Mouse (Mus musculus) heart, postnatal 0 days (tissue): Measurements from ENCODE around the gene Lcn12. TPM values are rescaled to one million over a fixed set of nuclear protein-coding genes. Genes with fewer than 3 reads are reported as not detected.

Experiments
- ATAC-seq: fragments of 200-750 bp; cut with Nextera tagmentation; 2 replicates; pipeline ENCODE4 v1.8.0; 2017; ENCODE audit warnings: low read depth, moderate number of reproducible peaks, moderate library complexity; ENCODE audit not compliant: insufficient read depth
- DNase-seq: peaks from one replicate; pipeline ENCODE4 v3.0.0-alpha.2; 2016; ENCODE audit warnings: low spot score
- H3K27ac ChIP-seq: fragments of 300-500 bp; sonication (generic); 2 replicates; pipeline ENCODE4 v1.5.1; 2014; ENCODE audit warnings: low read depth, mild to moderate bottlenecking
- H3K27me3 ChIP-seq: fragments of 300-500 bp; sonication (generic); 2 replicates; pipeline ENCODE4 v1.6.1; 2014; ENCODE audit warnings: low read length, mixed read lengths; ENCODE audit not compliant: control insufficient read depth, insufficient read depth
- H3K36me3 ChIP-seq: fragments of 300-500 bp; sonication (generic); replicated peaks from 2 replicates; pipeline ENCODE4 v1.6.1; 2014; ENCODE audit warnings: low read length, mixed read lengths; ENCODE audit not compliant: control insufficient read depth, insufficient read depth
- H3K4me1 ChIP-seq: fragments of 300-500 bp; sonication (generic); 2 replicates; pipeline ENCODE4 v1.6.1; 2014; ENCODE audit warnings: antibody characterized with exemption; ENCODE audit not compliant: control insufficient read depth, insufficient read depth
- H3K4me2 ChIP-seq: fragments of 300-500 bp; sonication (generic); 2 replicates; pipeline ENCODE4 v1.6.1; 2014; ENCODE audit warnings: low read depth, mild to moderate bottlenecking, low read length, moderate library complexity
- H3K4me3 ChIP-seq: fragments of 300-500 bp; sonication (generic); 2 replicates; pipeline ENCODE4 v1.5.1; 2014; ENCODE audit warnings: low read depth, low read length
- H3K9ac ChIP-seq: fragments of 300-500 bp; sonication (generic); replicated peaks from 2 replicates; pipeline ENCODE4 v1.6.1; 2014; ENCODE audit warnings: low read depth, low read length, mixed read lengths
- H3K9me3 ChIP-seq: fragments of 300-500 bp; sonication (generic); replicated peaks from 2 replicates; pipeline ENCODE4 v1.6.1; 2016; ENCODE audit warnings: low read length; ENCODE audit not compliant: control insufficient read depth
- CTCF ChIP-seq: IDR thresholded peaks from 2 replicates; pipeline ENCODE4 v1.5.1; 2016; ENCODE audit warnings: antibody characterized with exemption, control low read depth, low read depth
- EP300 ChIP-seq: IDR thresholded peaks from 2 replicates; pipeline ENCODE4 v1.6.1; 2016; ENCODE audit warnings: antibody characterized with exemption, low read depth
- WGBS: fragments of 180-500 bp; shearing (Covaris S2); extraction: QIAGEN DNeasy Blood & Tissue Kit; methylation state at CpG from one replicate; pipeline ENCODE4 v1.1.7; 2014; 5-methylcytosine and 5-hydroxymethylcytosine counted together
- polyA plus RNA-seq: library from polyadenylated mRNA; unstranded; fragments of >200 nt; fragmentation: Nextera tagmentation; extraction: Ambion mirVana; gene quantifications from 2 replicates; pipeline ENCODE4 v1.2.1, GENCODE M21; 2015
- total RNA-seq: library from RNA; depleted of rRNA; stranded (reverse); fragments of >200 nt; gene quantifications from 2 replicates; pipeline ENCODE4 v1.2.3, GENCODE M21; 2014; ENCODE audit warnings: low replicate concordance; rRNA removed

The Lcn12 gene
- not detected in 2 replicates for total RNA-seq
- polyA plus RNA-seq: not detected in 2 replicates

GRCm38 (mm10) chr2:25493476-25493961, at the start of gene Lcn12:
TSS of gene Lcn12 (minus strand) at chr2:25493911.
- H3K4me2 ChIP-seq: no peak within 1 kb of the TSS
- no peaks in the 10 kb centered on the region for H3K4me1 ChIP-seq
- TF ChIP-seq CTCF (no peak), EP300 (no peak)
- H3K4me3 ChIP-seq: no peak within 1 kb of the TSS
- H3K9me3 ChIP-seq: no peaks in the 10 kb centered on the region
- H3K27ac ChIP-seq: no peak within 1 kb of the TSS
- H3K9ac ChIP-seq: no peak within 1 kb of the TSS
- H3K27me3 ChIP-seq: 0 out of 2 replicates have a peak, but pooled peaks cover 2% of the 10 kb centered on the region
- ATAC-seq (no peak), DNase-seq (no peak)
- WGBS: 69% methylated on average over 5 of the region's 5 CpGs
- no peaks in the 10 kb centered on the region for H3K36me3 ChIP-seq

- no peak overlapping the region for H3K9ac ChIP-seq
Observed at GRCm38 (mm10) chr2:25541644-25542367, 48.1 kb upstream of the Lcn12 start.

GRCm38 (mm10) chr2:25540541-25540948, 46.8 kb upstream of the Lcn12 start:
- H3K27me3 ChIP-seq: no peaks in the 10 kb centered on the region
- H3K9me3 ChIP-seq: no peaks in the 10 kb centered on the region
- H3K4me3 ChIP-seq: no peak overlapping the region
- no peak overlapping the region for H3K4me2 ChIP-seq
- peaks cover 34% of the 10 kb centered on the region for H3K36me3 ChIP-seq
- H3K9ac ChIP-seq: no peak overlapping the region
- TF ChIP-seq EP300: no peak
- no peak for TF ChIP-seq CTCF
- H3K27ac ChIP-seq: no peak overlapping the region
- WGBS: 95% methylated on average over 4 of the region's 4 CpGs
- DNase-seq: no peak
- no peak for ATAC-seq
- H3K4me1 ChIP-seq: peaks cover 8% of the 10 kb centered on the region; the same call in 1 of the 2 replicates

More at GRCm38 (mm10) chr2:25541644-25542367, 48.1 kb upstream of the Lcn12 start:
- ATAC-seq (no peak), DNase-seq (no peak)
- Histone ChIP-seq H3K4me1 (peaks cover 10% of the 10 kb centered on the region), H3K4me3 (no peak overlapping the region), H3K36me3 (peaks cover 23% of the 10 kb centered on the region), H3K27ac (no peak overlapping the region), H3K27me3 (no peaks in the 10 kb centered on the region), H3K4me2 (no peak overlapping the region), H3K9me3 (no peaks in the 10 kb centered on the region)
- TF ChIP-seq CTCF (no peak), EP300 (no peak)
- WGBS: 88% methylated on average over 10 of the region's 10 CpGs

- Histone ChIP-seq H3K36me3 (peaks cover 52% of the 10 kb centered on the region), H3K4me2 (no peak overlapping the region), H3K4me3 (no peak overlapping the region), H3K9me3 (no peaks in the 10 kb centered on the region), H3K4me1 (peaks cover 11% of the 10 kb centered on the region; the same call in 1 of the 2 replicates), H3K27me3 (no peaks in the 10 kb centered on the region), H3K9ac (no peak overlapping the region), H3K27ac (no peak overlapping the region)
- DNase-seq: no peak
- 48% methylated on average over 8 of the region's 8 CpGs for WGBS
- TF ChIP-seq EP300: no peak
- TF ChIP-seq CTCF: no peak
- ATAC-seq: no peak
Observed at GRCm38 (mm10) chr2:25536531-25536930, 42.8 kb upstream of the Lcn12 start.

GRCm38 (mm10) chr2:25534866-25535182, 41.1 kb upstream of the Lcn12 start:
- ATAC-seq (no peak), DNase-seq (no peak)
- H3K9me3 ChIP-seq: no peaks in the 10 kb centered on the region
- no peak overlapping the region for H3K4me2 ChIP-seq
- peaks cover 68% of the 10 kb centered on the region for H3K36me3 ChIP-seq
- H3K9ac ChIP-seq: no peak overlapping the region
- WGBS: 87% methylated on average over 2 of the region's 2 CpGs
- H3K27me3 ChIP-seq: no peaks in the 10 kb centered on the region
- no peak overlapping the region for H3K4me3 ChIP-seq
- TF ChIP-seq CTCF (no peak), EP300 (no peak)
- H3K4me1 ChIP-seq: peaks cover 11% of the 10 kb centered on the region; the same call in 1 of the 2 replicates
- H3K27ac ChIP-seq: peak overlapping the region; percentile 56; the same call in 1 of the 2 replicates
